Mouse (Mus musculus) midbrain, embryonic 15.5 days (tissue): ENCODE results near the gene Olfr392. TPM values are rescaled to one million over a fixed set of nuclear protein-coding genes. Genes with fewer than 3 reads are reported as not detected.

Experiments used
- ATAC-seq: fragments of 200-750 bp; cut with Nextera tagmentation; replicated peaks from 2 replicates; pipeline ENCODE4 v1.8.0; 2017; ENCODE audit warnings: moderate TSS enrichment
- H3K27ac ChIP-seq: fragments of 300-500 bp; sonication (generic); 2 replicates; pipeline ENCODE4 v1.5.1; 2015; ENCODE audit warnings: mild to moderate bottlenecking, inconsistent platforms
- H3K27me3 ChIP-seq: fragments of 300-500 bp; sonication (generic); replicated peaks from 2 replicates; pipeline ENCODE4 v1.6.1; 2015; ENCODE audit warnings: inconsistent platforms
- H3K36me3 ChIP-seq: fragments of 300-500 bp; sonication (generic); replicated peaks from 2 replicates; pipeline ENCODE4 v1.6.1; 2015; ENCODE audit warnings: inconsistent platforms
- H3K4me1 ChIP-seq: fragments of 300-500 bp; sonication (generic); 2 replicates; pipeline ENCODE4 v1.6.1; 2015; ENCODE audit warnings: inconsistent platforms
- H3K4me2 ChIP-seq: fragments of 300-500 bp; sonication (generic); 2 replicates; pipeline ENCODE4 v1.6.1; 2015; ENCODE audit warnings: inconsistent platforms, mild to moderate bottlenecking, moderate library complexity
- H3K4me3 ChIP-seq: fragments of 300-500 bp; sonication (generic); 2 replicates; pipeline ENCODE4 v1.5.1; 2015; ENCODE audit warnings: mild to moderate bottlenecking, inconsistent platforms
- H3K9ac ChIP-seq: fragments of 300-500 bp; sonication (generic); 2 replicates; pipeline ENCODE4 v1.6.1; 2015; ENCODE audit warnings: mild to moderate bottlenecking, inconsistent platforms
- H3K9me3 ChIP-seq: fragments of 300-500 bp; sonication (generic); 2 replicates; pipeline ENCODE4 v1.6.1; 2016; ENCODE audit warnings: inconsistent platforms
- WGBS: fragments of 180-500 bp; shearing (Covaris S2); methylation state at CpG from one replicate; pipeline ENCODE4 v1.1.7; 2015; ENCODE audit warnings: mixed read lengths; 5-methylcytosine and 5-hydroxymethylcytosine counted together
- polyA plus RNA-seq: library from polyadenylated mRNA; unstranded; fragments of >200 nt; fragmentation: Nextera tagmentation; extraction: Ambion mirVana; gene quantifications from 2 replicates; pipeline ENCODE4 v1.2.1, GENCODE M21; 2015

Olfr392 gene
- polyA plus RNA-seq, result not detected in 2 replicates

DNA sequence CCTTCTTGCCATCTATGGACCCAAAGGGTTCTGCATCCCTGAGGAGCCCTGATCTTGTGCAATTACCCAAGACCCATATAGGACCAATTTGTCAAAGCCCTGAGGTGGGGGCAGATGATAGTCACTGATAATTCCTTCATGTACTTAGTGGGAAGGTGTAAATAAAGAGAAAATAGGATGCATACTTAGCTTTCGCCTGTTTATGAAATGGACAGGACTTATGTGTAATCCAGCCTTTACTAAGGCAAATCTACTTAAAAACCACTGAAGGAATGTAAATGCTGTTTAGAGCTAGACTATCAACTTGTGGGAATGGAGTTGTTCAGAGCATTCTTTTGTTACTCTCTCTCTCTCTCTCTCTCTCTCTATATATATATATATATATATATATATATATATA, at the start of gene Olfr392:
Gene Olfr392, minus strand, starts transcription at position 101 of the 400 bp plus-strand sequence.
- H3K4me1 ChIP-seq, result no peaks in the 10 kb centered on the region
- no peak within 1 kb of the TSS for H3K4me3 ChIP-seq
- 94% methylated on average over 1 of the region's 1 CpGs for WGBS
- no peak for ATAC-seq
- H3K36me3 ChIP-seq, result no peaks in the 10 kb centered on the region
- no peak within 1 kb of the TSS for H3K9ac ChIP-seq
- H3K9me3 ChIP-seq, result 0 out of 2 replicates have a peak, but pooled peaks cover 5% of the 10 kb centered on the region
- no peak within 1 kb of the TSS for H3K4me2 ChIP-seq
- no peak within 1 kb of the TSS for H3K27ac ChIP-seq
- no peaks in the 10 kb centered on the region for H3K27me3 ChIP-seq

DNA sequence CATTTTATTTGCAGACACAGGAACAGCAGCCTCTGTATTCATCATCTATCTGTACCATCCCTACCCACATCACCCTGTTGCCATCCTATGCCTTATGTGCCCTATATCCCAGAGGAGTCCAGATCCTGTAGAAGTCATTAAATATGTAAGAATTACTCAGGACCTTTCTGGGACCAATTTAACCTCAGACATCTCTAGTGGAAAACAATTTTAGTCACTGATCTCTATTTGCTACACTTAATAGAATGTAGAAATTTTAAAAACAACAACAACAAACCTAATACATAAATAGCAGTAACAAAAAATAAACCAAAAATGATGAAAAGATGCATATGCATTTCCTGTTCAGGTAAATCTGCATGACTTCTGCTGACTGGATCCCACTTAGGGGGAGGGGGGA, 34.5 kb upstream of the Olfr392 start, which contains the start of gene Olfr393:
Gene Olfr393, minus strand, starts transcription at position 101 of the 400 bp plus-strand sequence.
- Histone ChIP-seq H3K36me3 (no peaks in the 10 kb centered on the region), H3K27ac (no peak within 1 kb of the TSS), H3K4me3 (no peak within 1 kb of the TSS), H3K9me3 (peaks cover 4% of the 10 kb centered on the region; the same call in 1 of the 2 replicates), H3K9ac (no peak within 1 kb of the TSS), H3K27me3 (no peaks in the 10 kb centered on the region), H3K4me2 (no peak within 1 kb of the TSS), H3K4me1 (no peaks in the 10 kb centered on the region)
- no peak for ATAC-seq

DNA sequence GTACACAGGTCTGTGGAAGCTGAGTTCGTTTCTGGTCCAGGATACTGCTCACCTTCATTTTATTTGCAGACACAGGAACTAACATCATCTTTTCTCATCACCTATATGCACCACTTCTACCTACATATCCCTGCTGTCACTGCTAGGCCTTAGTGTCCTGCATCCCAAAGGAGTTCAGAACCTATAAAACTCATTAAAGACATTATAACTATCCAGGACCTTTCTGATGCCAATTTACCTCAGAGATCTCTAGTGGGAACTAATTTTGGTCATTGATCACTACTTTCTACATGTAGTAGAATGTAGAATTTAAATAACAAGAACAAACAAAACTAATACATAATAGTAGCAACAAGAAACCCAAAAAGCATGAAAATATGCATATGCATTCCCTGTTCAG, 13.9 kb downstream of the Olfr392 start, which contains the start of gene Olfr391-ps:
Gene Olfr391-ps, minus strand, starts transcription at position 101 of the 400 bp plus-strand sequence.
- WGBS, result 30% methylated on average over 1 of the region's 1 CpGs
- no peak within 1 kb of the TSS for H3K4me3 ChIP-seq

DNA sequence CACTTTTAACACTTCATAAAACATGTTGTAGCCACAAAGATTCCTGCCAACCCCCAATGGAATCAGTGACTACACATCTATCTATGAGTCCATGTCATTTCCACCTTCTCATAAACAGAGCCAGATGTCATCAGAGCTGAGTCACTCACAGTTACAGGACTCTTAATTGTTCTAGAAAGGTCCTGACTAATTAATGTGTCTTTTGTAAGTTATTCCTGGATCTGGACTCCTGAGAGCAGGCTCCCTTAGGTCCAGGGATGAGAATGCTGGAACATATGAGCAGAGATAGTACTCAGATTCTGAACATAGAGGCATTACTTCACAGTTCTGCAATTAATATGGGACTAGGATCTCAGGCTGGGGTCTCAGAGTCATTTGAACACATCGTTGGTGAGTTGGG, 34.2 kb downstream of the Olfr392 start, which contains the start of gene Olfr390:
Gene Olfr390, plus strand, starts transcription at position 301 of the 400 bp plus-strand sequence.
- Histone ChIP-seq H3K9ac (no peak within 1 kb of the TSS), H3K4me2 (no peak within 1 kb of the TSS), H3K4me3 (no peak within 1 kb of the TSS), H3K27me3 (no peaks in the 10 kb centered on the region), H3K36me3 (no peaks in the 10 kb centered on the region), H3K9me3 (no peaks in the 10 kb centered on the region; the same call in 1 of the 2 replicates), H3K4me1 (no peaks in the 10 kb centered on the region), H3K27ac (no peak within 1 kb of the TSS)
- ATAC-seq, result no peak
- WGBS, result 67% methylated on average over 1 of the region's 1 CpGs

More for the DNA sequence above, 13.9 kb downstream of the Olfr392 start, which contains the start of gene Olfr391-ps:
- no peaks in the 10 kb centered on the region for H3K36me3 ChIP-seq
- H3K27me3 ChIP-seq, result no peaks in the 10 kb centered on the region
- H3K9me3 ChIP-seq, result 0 out of 2 replicates have a peak, but pooled peaks cover 15% of the 10 kb centered on the region
- no peak within 1 kb of the TSS for H3K27ac ChIP-seq
- no peak for ATAC-seq
- no peak within 1 kb of the TSS for H3K9ac ChIP-seq
- H3K4me2 ChIP-seq, result no peak within 1 kb of the TSS
- no peaks in the 10 kb centered on the region for H3K4me1 ChIP-seq

DNA sequence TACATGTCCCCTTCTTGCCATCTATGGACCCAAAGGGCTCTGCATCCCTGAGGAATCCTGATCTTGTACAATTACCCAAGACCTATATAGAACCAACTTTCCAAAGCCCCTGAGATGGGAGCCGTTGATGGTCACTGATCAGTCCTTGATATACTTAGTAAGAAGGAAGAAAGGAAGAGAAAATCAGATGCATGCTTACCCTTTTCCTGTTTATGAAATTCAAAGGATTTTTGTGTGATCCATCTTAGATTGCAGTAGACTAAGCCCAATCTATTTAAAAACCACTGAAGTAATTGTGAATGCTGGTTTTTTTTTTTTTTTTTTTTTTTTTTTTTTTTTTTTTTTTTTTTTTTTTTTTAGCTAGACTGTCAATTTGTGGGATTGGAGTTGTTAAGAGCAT, 36.2 kb downstream of the Olfr392 start, which contains the start of gene Olfr389:
Gene Olfr389, minus strand, starts transcription at position 101 of the 400 bp plus-strand sequence.
- Histone ChIP-seq H3K9ac (no peak within 1 kb of the TSS), H3K4me2 (no peak within 1 kb of the TSS), H3K9me3 (no peaks in the 10 kb centered on the region), H3K36me3 (no peaks in the 10 kb centered on the region), H3K27ac (no peak within 1 kb of the TSS), H3K27me3 (no peaks in the 10 kb centered on the region), H3K4me1 (no peaks in the 10 kb centered on the region), H3K4me3 (no peak within 1 kb of the TSS)
- ATAC-seq, result no peak
- WGBS, result 83% methylated on average over 1 of the region's 1 CpGs

Other genes with a start within 250 kb of the Olfr392 start
- gene Olfr385, start 224.0 kb downstream of the Olfr392 start, polyA plus RNA-seq, result not detected in 2 replicates
- not detected in 2 replicates for gene Olfr384, start 218.5 kb downstream of the Olfr392 start, polyA plus RNA-seq
- not detected in 2 replicates for gene Zfp735, start 128.3 kb downstream of the Olfr392 start, polyA plus RNA-seq
- gene Olfr389, start 36.3 kb downstream of the Olfr392 start, polyA plus RNA-seq, result not detected in 2 replicates
- not detected in 2 replicates for gene Olfr390, start 34.1 kb downstream of the Olfr392 start, polyA plus RNA-seq
- not detected in 2 replicates for gene Olfr391-ps, start 14.0 kb downstream of the Olfr392 start, polyA plus RNA-seq
- gene Olfr393, start 34.4 kb upstream of the Olfr392 start, polyA plus RNA-seq, result not detected in 2 replicates
- gene Olfr394, start 73.7 kb upstream of the Olfr392 start, polyA plus RNA-seq, result not detected in 2 replicates
- not detected in 2 replicates for gene Olfr395, start 92.2 kb upstream of the Olfr392 start, polyA plus RNA-seq
- not detected in 2 replicates for gene Olfr23, start 119.6 kb upstream of the Olfr392 start, polyA plus RNA-seq
- gene Olfr397, start 143.8 kb upstream of the Olfr392 start, polyA plus RNA-seq, result not detected in 2 replicates
- not detected in 2 replicates for gene Olfr398, start 173.4 kb upstream of the Olfr392 start, polyA plus RNA-seq
- gene Olfr139, start 239.5 kb upstream of the Olfr392 start, polyA plus RNA-seq, result not detected in 2 replicates
- not detected in 2 replicates for gene Olfr399, start 239.6 kb upstream of the Olfr392 start, polyA plus RNA-seq